8 mouse cellular contexts compared by ENCODE assay signal in the genomic region with DNA sequence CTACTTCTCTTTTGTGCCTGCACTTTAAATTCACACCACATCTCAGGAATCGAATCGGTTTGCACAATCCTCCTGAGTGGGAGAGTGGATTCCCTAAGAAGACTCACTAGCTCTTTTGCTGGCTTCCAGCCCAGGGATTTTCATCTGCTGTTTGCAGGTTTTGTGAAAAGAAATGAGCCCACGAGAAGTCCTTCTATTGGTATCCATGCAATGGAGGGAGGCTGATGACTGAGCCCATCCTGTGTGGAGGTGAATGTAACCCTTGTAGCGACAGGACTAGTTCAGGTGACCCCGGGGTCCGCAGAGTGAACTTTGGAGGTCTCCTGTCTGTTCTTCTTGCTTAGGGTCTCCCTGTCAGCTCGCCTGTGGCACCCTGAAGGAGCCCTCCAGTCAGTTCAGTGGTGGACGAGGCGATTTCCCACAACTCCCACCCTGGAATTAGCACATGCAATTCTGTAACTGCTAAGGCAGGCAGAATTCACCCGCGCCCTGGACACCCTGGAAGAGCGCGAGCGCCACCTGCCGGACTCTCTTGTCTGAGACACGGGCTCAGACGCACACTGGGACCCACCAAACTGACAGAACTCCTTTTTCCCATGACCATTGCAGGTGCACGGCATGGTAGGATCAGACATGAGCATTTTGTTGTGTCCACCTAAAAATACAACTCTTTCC.
DNase-seq lines count a peak whose midpoint lies in the region; ATAC-seq and TF ChIP-seq lines count a peak whose summit lies in the region.

No protein-coding gene starts in this region.

- TF ChIP-seq CTCF in heart, adult 2 months (IDR thresholded peaks at IDR 0.05) = no peak; the same call in 1 of the 2 replicates
- peak; percentile 93 for TF ChIP-seq CTCF in kidney, postnatal 0 days (IDR thresholded peaks at IDR 0.05; ENCODE audit: low read depth)

- no peaks in the 10 kb centered on the region for H3K4me1 ChIP-seq in heart, adult 2 months (ENCODE audit: control insufficient read depth, insufficient read depth, low read length)
- H3K4me1 ChIP-seq in kidney, postnatal 0 days (replicated peaks; ENCODE audit: insufficient read depth, low read length) = no peaks in the 10 kb centered on the region
- H3K4me1 ChIP-seq in limb, embryonic 15.5 days = peaks cover 2% of the 10 kb centered on the region; the same call in 1 of the 2 replicates
- H3K4me1 ChIP-seq in neural tube, embryonic 13.5 days (replicated peaks) = peaks cover 6% of the 10 kb centered on the region

- DNase-seq in urinary bladder, adult 18-20 months (ENCODE audit: low spot score in 2 of 2) = peak; percentile 35 to 39
- DNase-seq in urinary bladder, postnatal 10 days (ENCODE audit: low spot score) = no peak
- peak; percentile 73 for DNase-seq in embryo, embryonic 9.5 days (ENCODE audit: extremely low spot score)
- DNase-seq in heart, adult 2 months = peak; percentile 45 to 75
- DNase-seq in kidney, postnatal 0 days (ENCODE audit: low spot score) = peak; percentile 86
- peak; percentile 28 for DNase-seq in thymus, postnatal 25 days

- H3K9ac ChIP-seq in heart, adult 2 months (ENCODE audit: low read depth, low read length) = no peak overlapping the region
- H3K9ac ChIP-seq in kidney, postnatal 0 days (ENCODE audit: low read depth, low read length) = no peak overlapping the region
- no peak overlapping the region for H3K9ac ChIP-seq in limb, embryonic 15.5 days
- no peak overlapping the region for H3K9ac ChIP-seq in neural tube, embryonic 13.5 days

- intact Hi-C loops in heart, adult 2 months (cut with DNase I) = loop anchor here (5.0 kb wide), 1 partner anchor 98 kb away; no protein-coding TSS in a partner anchor

- H3K79me2 ChIP-seq in heart, adult 2 months (replicated peaks; ENCODE audit: control insufficient read depth, insufficient read depth, low read length) = no peaks in the 10 kb centered on the region

- ATAC-seq in kidney, postnatal 0 days (replicated peaks; ENCODE audit: low FRiP score, low read depth) = peak; percentile 80
- ATAC-seq in limb, embryonic 15.5 days (ENCODE audit: insufficient number of reproducible peaks, low FRiP score, low TSS enrichment, low read depth) = 0 out of 2 replicates have a peak, but pooled peaks have one; percentile 75
- ATAC-seq in neural tube, embryonic 13.5 days (ENCODE audit: low read depth) = peak; percentile 83

- TF ChIP-seq POLR2A in heart, adult 2 months (IDR thresholded peaks at IDR 0.05; ENCODE audit: insufficient read depth, low read depth, low read length) = no peak

- H3K4me2 ChIP-seq in kidney, postnatal 0 days (ENCODE audit: low read length) = no peak overlapping the region
- no peak overlapping the region for H3K4me2 ChIP-seq in limb, embryonic 15.5 days
- H3K4me2 ChIP-seq in neural tube, embryonic 13.5 days = no peak overlapping the region

- no peaks in the 10 kb centered on the region for H3K36me3 ChIP-seq in heart, adult 2 months (ENCODE audit: control insufficient read depth, insufficient read depth, low read length)
- no peaks in the 10 kb centered on the region for H3K36me3 ChIP-seq in kidney, postnatal 0 days (ENCODE audit: insufficient read depth, low read length)
- no peaks in the 10 kb centered on the region for H3K36me3 ChIP-seq in limb, embryonic 15.5 days
- H3K36me3 ChIP-seq in neural tube, embryonic 13.5 days = no peaks in the 10 kb centered on the region

- TF ChIP-seq EP300 in heart, adult 2 months (IDR thresholded peaks at IDR 0.05; ENCODE audit: insufficient read depth, low read depth, low read length) = 0 out of 2 replicates have a peak, but pooled peaks have one; percentile 24

- no peaks in the 10 kb centered on the region for H3K9me3 ChIP-seq in kidney, postnatal 0 days (replicated peaks; ENCODE audit: low read length)
- no peaks in the 10 kb centered on the region for H3K9me3 ChIP-seq in limb, embryonic 15.5 days
- H3K9me3 ChIP-seq in neural tube, embryonic 13.5 days = no peaks in the 10 kb centered on the region

- no peak overlapping the region for H3K27ac ChIP-seq in heart, adult 2 months
- H3K27ac ChIP-seq in kidney, postnatal 0 days = no peak overlapping the region
- H3K27ac ChIP-seq in limb, embryonic 15.5 days = no peak overlapping the region
- H3K27ac ChIP-seq in neural tube, embryonic 13.5 days (replicated peaks) = no peak overlapping the region

- H3K27me3 ChIP-seq in heart, adult 2 months (ENCODE audit: control insufficient read depth, insufficient read depth, low read length) = no peaks in the 10 kb centered on the region; the same call in 1 of the 2 replicates
- H3K27me3 ChIP-seq in kidney, postnatal 0 days (ENCODE audit: insufficient read depth, low read length) = no peaks in the 10 kb centered on the region
- H3K27me3 ChIP-seq in limb, embryonic 15.5 days = no peaks in the 10 kb centered on the region
- H3K27me3 ChIP-seq in neural tube, embryonic 13.5 days = no peaks in the 10 kb centered on the region

- H3K4me3 ChIP-seq in heart, adult 2 months = no peak overlapping the region
- H3K4me3 ChIP-seq in kidney, postnatal 0 days (replicated peaks; ENCODE audit: low read depth, low read length) = no peak overlapping the region
- no peak overlapping the region for H3K4me3 ChIP-seq in limb, embryonic 15.5 days
- H3K4me3 ChIP-seq in neural tube, embryonic 13.5 days = no peak overlapping the region

- WGBS in heart, adult 2 months = 29% methylated on average over 18 of the region's 18 CpGs
- WGBS in kidney, postnatal 0 days = 30% methylated on average over 18 of the region's 18 CpGs
- 30% methylated on average over 18 of the region's 18 CpGs for WGBS in limb, embryonic 15.5 days
- WGBS in neural tube, embryonic 13.5 days = 28% methylated on average over 18 of the region's 18 CpGs
